Mouse (Mus musculus) hindlimb bud, embryonic 11.5 days (tissue): Measurements from ENCODE around the gene Mybbp1a.

Experiments used
- DNase-seq: peaks from one replicate; pipeline ENCODE4 v3.0.0-alpha.2; 2012; ENCODE audit warnings: low read depth, low spot score; ENCODE audit errors: extremely low spot score

Gene Mybbp1a

GRCm38 (mm10) chr11:72440965-72441664 lies at the start of gene Mybbp1a:
Gene Mybbp1a, plus strand, starts transcription at chr11:72441355.
- peak; percentile 83 for DNase-seq

GRCm38 (mm10) chr11:72393243-72393642 lies 47.9 kb upstream of the Mybbp1a start:
- no peak for DNase-seq

DNA sequence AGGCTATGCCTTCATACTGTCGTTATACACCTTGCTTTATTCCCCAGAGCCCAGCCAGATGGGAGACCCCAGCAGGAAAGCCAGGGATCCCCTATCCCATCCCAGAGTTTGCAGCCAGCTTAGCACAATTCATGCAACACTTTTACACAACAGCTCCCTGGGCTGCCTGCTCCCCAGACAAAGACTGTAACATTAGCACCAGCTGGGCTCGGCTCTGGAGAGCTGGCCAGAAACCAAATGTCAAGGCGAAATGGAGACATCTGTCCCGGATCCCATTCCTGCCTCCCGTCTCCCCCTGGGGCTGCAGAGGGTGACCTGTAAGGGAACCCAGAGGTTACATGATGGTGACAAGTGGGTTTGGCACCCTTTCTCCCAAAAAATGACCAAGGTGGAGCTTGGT lies 47.5 kb upstream of the Mybbp1a start:
- no peak for DNase-seq

DNA sequence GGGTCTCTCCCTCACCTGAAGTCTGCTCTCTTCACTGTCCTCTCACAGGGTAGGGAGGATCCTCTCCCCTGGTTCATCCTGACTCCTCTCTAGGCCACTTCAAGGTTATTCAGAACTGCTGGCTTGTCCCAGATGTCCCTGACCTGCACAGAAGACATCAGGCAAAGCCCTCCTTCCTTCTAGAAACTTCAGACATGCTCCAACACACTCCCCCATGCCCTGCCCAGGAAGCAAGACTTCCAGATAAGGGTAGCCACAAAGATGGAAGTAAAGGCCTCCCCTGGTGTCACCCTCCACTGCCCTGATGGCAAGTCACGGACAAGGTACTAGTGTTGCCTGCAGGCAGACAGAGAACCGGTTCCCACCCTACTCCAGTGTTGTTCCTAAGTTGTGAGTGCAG lies 46.5 kb upstream of the Mybbp1a start:
- DNase-seq: no peak

GRCm38 (mm10) chr11:72395652-72396051 lies 45.5 kb upstream of the Mybbp1a start:
- DNase-seq: no peak

GRCm38 (mm10) chr11:72396621-72397020 lies 44.5 kb upstream of the Mybbp1a start:
- no peak for DNase-seq

GRCm38 (mm10) chr11:72397072-72397471 lies 44.1 kb upstream of the Mybbp1a start:
- no peak for DNase-seq

DNA sequence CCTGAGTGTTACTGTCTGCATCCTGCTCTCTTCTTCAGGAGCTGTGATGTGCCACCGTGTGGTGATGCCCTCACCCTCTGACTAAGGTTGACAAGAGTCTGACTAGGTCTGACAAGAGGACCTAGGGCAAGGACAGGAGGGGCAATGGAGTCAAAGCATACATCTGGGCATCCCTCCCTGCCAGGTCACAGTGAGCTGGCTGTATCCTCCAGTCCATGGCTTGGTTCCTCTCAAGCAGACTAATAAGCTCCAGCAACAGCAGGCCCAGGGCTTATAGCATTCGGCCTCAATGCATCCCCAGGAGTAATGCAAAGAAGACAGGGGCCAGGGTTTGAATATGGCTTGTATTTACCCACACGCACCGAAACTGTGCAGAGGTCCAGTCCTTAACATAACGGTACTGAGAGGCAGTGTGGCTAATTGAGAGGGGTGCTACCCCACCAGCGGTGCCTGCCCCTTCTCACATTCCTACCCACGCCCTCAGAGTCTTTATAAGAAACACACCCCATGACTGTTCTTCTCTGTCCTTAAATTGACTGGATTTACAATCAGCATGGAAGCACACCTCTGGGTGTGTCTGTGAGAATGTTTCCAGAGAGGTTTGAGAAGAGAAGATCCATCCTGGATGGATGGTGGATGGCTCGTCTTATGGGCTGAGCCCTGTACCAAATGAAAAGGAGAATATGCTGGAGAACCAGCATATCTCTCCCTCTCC lies 43.2 kb upstream of the Mybbp1a start:
- no peak for DNase-seq

- DNase-seq: no peak
Measured at GRCm38 (mm10) chr11:72401068-72401467, 40.1 kb upstream of the Mybbp1a start.

DNA sequence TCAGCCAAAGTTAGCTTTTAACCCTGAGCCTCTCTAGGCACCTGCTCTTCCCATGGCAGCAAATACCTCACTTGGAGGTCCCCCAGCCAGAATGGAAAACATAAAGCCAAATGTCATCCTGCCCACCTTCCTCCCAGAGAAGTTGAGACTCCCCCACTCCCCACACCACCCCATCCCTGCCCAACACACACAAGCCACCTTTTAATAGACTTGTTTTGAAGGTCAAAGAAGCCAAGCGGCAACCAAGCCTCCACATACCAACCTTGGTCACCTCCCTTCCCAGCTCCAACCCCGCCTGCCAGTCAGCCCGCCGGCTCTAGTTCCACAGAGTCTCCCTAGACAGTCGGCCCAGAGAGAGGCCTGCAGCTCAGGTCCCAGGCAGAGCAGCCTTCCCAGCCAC lies 39.1 kb upstream of the Mybbp1a start:
- DNase-seq: no peak

DNA sequence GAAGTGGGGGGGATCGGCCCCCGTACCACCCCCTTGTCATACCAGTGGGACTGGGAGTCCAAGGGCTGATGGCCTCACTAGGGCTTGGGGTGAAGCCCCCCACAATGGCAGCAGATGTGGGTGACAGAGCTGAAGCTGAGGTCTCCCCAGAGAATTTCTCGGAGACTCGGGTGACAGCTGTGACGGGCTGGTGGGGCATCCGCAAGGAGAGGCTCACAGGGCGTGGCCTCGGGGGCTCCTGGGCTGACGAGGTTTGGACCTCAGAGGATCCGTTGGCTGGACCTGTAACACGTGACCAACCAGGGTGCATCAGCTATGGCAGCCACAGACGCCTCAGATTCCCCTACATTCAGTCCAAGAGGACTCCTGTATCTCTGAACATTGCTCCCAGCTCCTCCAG lies 38.2 kb upstream of the Mybbp1a start:
- no peak for DNase-seq

- DNase-seq: no peak
Measured at GRCm38 (mm10) chr11:72405532-72405931, 35.6 kb upstream of the Mybbp1a start.

DNA sequence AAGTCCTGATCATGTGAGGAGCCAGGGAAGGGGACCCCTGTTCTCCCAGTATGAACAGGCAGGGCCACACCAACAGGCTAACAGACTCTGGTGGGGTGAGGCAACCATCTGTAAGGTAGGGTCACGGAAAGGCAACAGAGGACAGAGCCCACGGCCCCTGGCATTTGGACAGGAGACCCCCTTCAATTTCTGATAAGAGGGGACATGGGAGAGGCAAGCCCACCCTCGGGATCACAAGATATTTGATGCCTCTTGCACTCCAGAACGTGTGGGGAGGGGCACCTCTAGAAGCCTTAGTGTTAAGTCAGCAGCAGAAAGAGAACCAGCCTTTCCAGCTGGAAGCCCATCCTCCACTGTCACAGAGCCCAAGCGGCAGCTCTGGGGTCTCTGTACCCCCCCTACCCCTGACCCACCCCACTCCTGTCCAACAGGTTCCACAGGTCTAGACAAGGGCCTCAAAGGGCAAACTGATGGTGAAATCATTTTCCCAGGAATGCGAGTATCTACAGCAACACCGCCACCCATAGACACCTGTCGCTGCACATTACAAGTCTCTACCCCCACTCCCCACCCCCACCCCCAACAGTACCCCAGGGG lies 35.0 kb upstream of the Mybbp1a start:
- DNase-seq: no peak

DNA sequence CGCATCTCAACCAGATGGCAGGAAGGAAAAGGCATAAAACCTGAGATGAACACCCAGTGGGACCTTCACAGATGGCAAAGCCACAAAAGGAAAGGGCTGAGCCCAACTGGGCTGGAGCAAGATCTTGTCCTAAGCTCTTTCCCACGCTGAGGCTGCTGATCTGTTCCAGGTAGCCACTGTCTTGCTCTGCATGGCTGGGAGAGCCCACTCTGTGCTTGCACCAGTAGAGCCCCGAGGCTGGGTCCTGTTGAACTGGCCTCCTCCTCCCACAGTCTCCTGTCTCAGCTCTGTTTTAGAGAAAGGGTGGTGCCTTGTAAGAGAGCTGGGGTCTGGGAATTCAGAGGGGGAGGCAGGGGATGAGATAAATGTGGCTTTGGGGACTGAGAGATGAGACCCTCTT lies 34.1 kb upstream of the Mybbp1a start:
- no peak for DNase-seq

GRCm38 (mm10) chr11:72407574-72407973 lies 33.6 kb upstream of the Mybbp1a start:
- no peak for DNase-seq

DNA sequence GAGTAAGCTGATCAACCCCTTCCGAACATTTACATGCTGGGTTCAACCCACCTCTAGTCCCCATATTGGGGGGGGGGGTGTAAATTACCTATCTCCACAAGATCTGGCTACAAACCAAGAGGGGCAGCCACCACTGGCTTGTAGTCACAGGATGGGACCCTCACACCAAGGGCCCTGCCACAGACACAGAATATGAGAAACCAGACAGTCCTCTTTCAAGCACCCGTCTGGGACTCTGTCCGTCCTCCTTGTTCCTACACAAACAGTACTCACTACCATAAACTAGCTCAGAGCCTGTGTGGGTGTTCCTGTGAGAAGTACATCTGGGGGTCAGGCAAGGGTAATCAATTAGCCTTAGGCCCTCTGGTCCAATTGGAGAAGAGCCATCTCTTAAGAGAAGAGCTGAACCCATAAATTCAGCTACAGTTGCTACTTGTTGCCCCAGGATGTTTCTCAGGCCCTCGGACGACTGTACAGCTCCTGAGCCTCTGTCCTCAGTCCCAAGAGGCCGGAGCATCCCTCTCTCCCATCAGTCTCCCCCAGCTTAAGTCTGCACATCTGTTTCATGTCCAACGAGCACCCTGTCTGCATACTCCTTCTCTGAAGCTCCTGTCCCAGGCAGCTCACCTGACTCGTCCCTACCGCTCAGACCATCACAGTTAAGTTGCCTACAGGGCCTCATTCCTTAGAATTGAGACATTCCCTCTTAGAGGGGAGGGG lies 32.5 kb upstream of the Mybbp1a start:
- no peak for DNase-seq

DNA sequence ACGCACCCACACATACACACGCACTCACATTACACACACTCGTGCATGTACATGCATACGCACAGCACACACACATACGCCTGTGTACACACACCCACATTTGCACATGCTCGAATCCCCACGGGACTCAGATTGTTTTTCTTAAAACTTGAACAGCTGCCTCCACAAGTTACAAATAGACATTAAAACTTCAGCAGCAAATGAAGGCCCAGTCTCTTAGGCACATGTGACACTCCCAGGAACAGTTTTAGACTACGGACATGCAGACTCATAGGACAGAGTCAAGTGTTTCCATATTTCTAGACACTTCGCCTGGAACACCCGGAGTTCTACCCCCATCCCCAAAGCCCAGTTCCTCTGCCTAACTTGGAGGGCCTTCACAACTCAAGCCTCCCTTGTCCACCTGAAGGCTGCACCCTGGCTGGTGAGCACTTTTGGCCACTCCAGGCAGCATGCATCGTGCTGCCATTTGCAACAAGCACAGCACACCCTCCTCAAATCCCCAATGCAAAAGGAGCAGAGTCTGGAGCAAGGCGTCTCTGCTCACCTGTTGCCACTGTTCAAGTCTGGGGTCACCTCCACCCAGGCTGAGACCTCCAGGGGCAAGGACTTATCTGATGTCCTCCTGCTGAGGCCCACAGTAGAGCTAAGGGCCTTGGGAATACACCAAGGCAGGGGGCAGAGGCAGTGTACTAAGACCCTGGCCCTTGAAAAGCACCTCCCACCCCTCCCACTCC lies 31.3 kb upstream of the Mybbp1a start:
- DNase-seq: no peak

- no peak for DNase-seq
Measured at GRCm38 (mm10) chr11:72410521-72411092, 30.5 kb upstream of the Mybbp1a start.

GRCm38 (mm10) chr11:72411093-72411921 lies 29.8 kb upstream of the Mybbp1a start, which contains the start of gene Smtnl2:
Gene Smtnl2, minus strand, starts transcription at chr11:72411713.
- no peak for DNase-seq

- DNase-seq: no peak
Measured at GRCm38 (mm10) chr11:72411945-72412344, 29.2 kb upstream of the Mybbp1a start.
